Mouse (Mus musculus) B cell, adult 67 days (primary cell): ENCODE results near the gene Pramef8. TPM values are rescaled to one million over a fixed set of nuclear protein-coding genes. Genes with fewer than 3 reads are reported as not detected.

Source experiments
- total RNA-seq, 2 experiments: library from RNA; stranded (reverse); gene quantifications; 4 replicates each; pipeline ENCODE4 v1.2.4; 2023

Gene Pramef8
- 10 to 100 TPM; 52.8 to 60.6 TPM for total RNA-seq

DNA sequence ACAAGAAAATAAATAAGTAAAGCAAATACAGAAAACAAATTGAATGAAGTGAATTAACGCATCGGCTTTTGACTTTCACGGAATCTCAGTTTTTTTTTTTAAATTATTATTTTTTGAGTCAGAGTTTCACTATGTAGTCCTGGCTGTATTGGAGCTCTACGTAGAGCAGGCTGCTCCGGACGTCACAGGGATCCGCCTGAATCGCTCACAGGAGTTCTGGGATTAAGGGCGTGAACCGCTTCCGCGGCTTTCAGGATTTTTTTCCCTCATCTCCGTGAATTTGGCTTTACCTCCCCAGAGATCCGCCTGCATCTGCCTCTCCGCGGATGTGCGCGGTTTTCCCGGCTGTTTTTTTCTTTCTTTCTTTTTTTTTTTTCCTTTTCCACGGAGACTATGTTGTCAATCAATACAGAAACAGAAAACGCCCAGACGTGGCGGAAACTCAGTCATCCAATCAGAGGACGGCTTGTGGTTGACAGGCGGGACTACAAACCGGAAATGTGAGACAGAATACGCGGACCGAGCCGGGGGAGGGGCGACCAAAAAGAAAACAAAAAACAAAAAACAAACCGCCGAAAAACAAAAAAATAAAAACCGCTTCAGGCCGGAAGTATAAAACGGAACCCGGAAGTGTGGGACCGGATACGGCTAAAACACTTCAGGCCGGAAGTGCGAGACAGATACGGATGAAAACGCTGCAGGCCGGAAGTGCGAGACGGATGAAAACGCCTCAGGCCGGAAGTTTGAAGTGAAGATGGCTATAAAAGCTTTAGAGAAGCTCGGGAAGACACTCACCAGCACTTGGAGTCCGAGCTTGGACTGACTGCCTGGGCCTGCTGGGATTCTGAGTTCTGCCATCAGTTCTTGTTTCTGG, at the start of gene Pramef8:
Gene Pramef8 (plus strand): TSS at position 208 of the 874 bp plus-strand sequence.

GRCm38 (mm10) chr4:143394181-143394580, 18.0 kb upstream of the Pramef8 start, which contains the start of gene Pramel1:
Gene Pramel1 (plus strand): TSS chr4:143394428.

GRCm38 (mm10) chr4:143450224-143450623, 38.0 kb downstream of the Pramef8 start, which contains the start of gene Oog4:
Gene Oog4 (minus strand): TSS chr4:143450324.

Other genes starting within 250 kb of the Pramef8 start
- gene Prdm2, start 199.4 kb upstream of the Pramef8 start, total RNA-seq = 10 to 100 TPM; 81.8 to 87.0 TPM
- not detected for gene Pdpn, start 112.9 kb upstream of the Pramef8 start, total RNA-seq
- not detected for gene Lrrc38, start 62.7 kb upstream of the Pramef8 start, total RNA-seq
- not detected for gene Pramel1, start 18.0 kb upstream of the Pramef8 start, total RNA-seq
- gene Oog4, start 37.9 kb downstream of the Pramef8 start, total RNA-seq = not detected
- not detected for gene Gm13043, start 98.9 kb downstream of the Pramef8 start, total RNA-seq
- gene Gm13040, start 123.5 kb downstream of the Pramef8 start, total RNA-seq = not detected
- not detected for gene BC080695, start 139.3 kb downstream of the Pramef8 start, total RNA-seq
- gene Gm13057, start 139.3 kb downstream of the Pramef8 start, total RNA-seq = not detected
- gene Gm13083, start 202.6 kb downstream of the Pramef8 start, total RNA-seq = not detected
- gene Gm13088, start 244.8 kb downstream of the Pramef8 start, total RNA-seq = not detected